Mouse (Mus musculus) left cerebral cortex, adult 11 months (tissue): ENCODE results near the gene Strip2.

Experiments
- DNase-seq: peaks from one replicate; pipeline ENCODE4 v3.0.0; 2022; ENCODE audit warnings: low spot score

The Strip2 gene

DNA sequence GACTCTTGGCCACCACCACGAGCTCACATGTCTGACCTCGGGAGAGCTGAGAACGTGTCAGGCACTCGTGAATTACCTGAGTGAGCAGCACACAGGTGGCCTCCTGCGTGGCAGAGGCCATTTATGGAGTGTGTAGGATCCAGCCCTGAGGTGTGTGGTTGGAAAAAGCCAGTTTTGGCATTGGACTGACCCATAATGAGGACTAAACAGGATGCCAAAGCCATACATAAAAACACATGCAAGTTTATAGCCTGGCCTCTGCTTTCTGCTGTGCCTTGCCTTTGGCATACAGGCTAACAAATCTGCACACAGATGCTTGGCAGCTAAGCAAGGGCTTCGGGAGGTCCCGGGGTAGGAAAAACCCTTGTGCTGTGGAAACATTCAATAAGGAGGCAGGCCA is 92.4 kb downstream of the Strip2 start:
- DNase-seq, result no peak
